Mouse (Mus musculus) forebrain, postnatal 0 days (tissue): ENCODE results near the gene Pigg. TPM values are rescaled to one million over a fixed set of nuclear protein-coding genes. Genes with fewer than 3 reads are reported as not detected.
A peak's percentile ranks its signal among the peaks of the same experiment; 100 is the strongest.

Experiments
- ATAC-seq: fragments of 200-750 bp; cut with Nextera tagmentation; 2 replicates; pipeline ENCODE4 v1.8.0; 2017; ENCODE audit warnings: mild to moderate bottlenecking, moderate library complexity
- DNase-seq: peaks from one replicate; pipeline ENCODE4 v3.0.0-alpha.2; 2015
- H3K27ac ChIP-seq: fragments of 300-500 bp; sonication (generic); 2 replicates; pipeline ENCODE4 v1.5.1; 2014; ENCODE audit warnings: low read depth, mild to moderate bottlenecking, antibody characterized with exemption, low read length, moderate library complexity, mixed read lengths
- H3K27me3 ChIP-seq: fragments of 300-500 bp; sonication (generic); 2 replicates; pipeline ENCODE4 v1.6.1; 2014; ENCODE audit warnings: mild to moderate bottlenecking, low read length, mixed read lengths; ENCODE audit not compliant: insufficient read depth
- H3K36me3 ChIP-seq: fragments of 300-500 bp; sonication (generic); 2 replicates; pipeline ENCODE4 v1.6.1; 2014; ENCODE audit warnings: mild to moderate bottlenecking, moderate library complexity; ENCODE audit not compliant: insufficient read depth
- H3K4me1 ChIP-seq: fragments of 300-500 bp; sonication (generic); 2 replicates; pipeline ENCODE4 v1.6.1; 2014; ENCODE audit warnings: antibody characterized with exemption; ENCODE audit not compliant: insufficient read depth
- H3K4me2 ChIP-seq: fragments of 300-500 bp; sonication (generic); 2 replicates; pipeline ENCODE4 v1.6.1; 2014; ENCODE audit warnings: low read depth, mild to moderate bottlenecking, moderate library complexity
- H3K4me3 ChIP-seq: fragments of 300-500 bp; sonication (generic); 2 replicates; pipeline ENCODE4 v1.5.1; 2014; ENCODE audit warnings: low read depth, low read length, mixed read lengths
- H3K9ac ChIP-seq: fragments of 300-500 bp; sonication (generic); 2 replicates; pipeline ENCODE4 v1.6.1; 2014; ENCODE audit warnings: mild to moderate bottlenecking
- H3K9me3 ChIP-seq: fragments of 300-500 bp; sonication (generic); 2 replicates; pipeline ENCODE4 v1.6.1; 2016; ENCODE audit warnings: low read length
- CTCF ChIP-seq: sonication (generic); IDR thresholded peaks from 2 replicates; pipeline ENCODE4 v1.5.1; 2016; ENCODE audit warnings: antibody characterized with exemption, control low read depth, low read depth
- WGBS: fragments of 180-500 bp; shearing (Covaris S2); extraction: QIAGEN DNeasy Blood & Tissue Kit; methylation state at CpG from one replicate; pipeline ENCODE4 v1.1.7; 2014; 5-methylcytosine and 5-hydroxymethylcytosine counted together
- polyA plus RNA-seq: library from polyadenylated mRNA; unstranded; fragments of >200 nt; fragmentation: Nextera tagmentation; extraction: Ambion mirVana; gene quantifications from 2 replicates; pipeline ENCODE4 v1.2.1, GENCODE M21; 2015
- total RNA-seq: library from RNA; depleted of rRNA; stranded (reverse); fragments of >200 nt; gene quantifications from 2 replicates; pipeline ENCODE4 v1.2.3, GENCODE M21; 2014

Pigg gene
- total and polyA plus RNA-seq, 2 experiments from 2014 or later: 2.2 to 6.6 TPM

- Histone ChIP-seq H3K27ac (peak within 1 kb of the TSS; percentile 62), H3K27me3 (peaks cover 59% of the 10 kb centered on the region), H3K4me1 (peaks cover 10% of the 10 kb centered on the region; the same call in 1 of the 2 replicates), H3K9ac (peak within 1 kb of the TSS; percentile 80), H3K4me3 (peak within 1 kb of the TSS; percentile 71), H3K36me3 (no peaks in the 10 kb centered on the region), H3K4me2 (peak within 1 kb of the TSS; percentile 91), H3K9me3 (no peaks in the 10 kb centered on the region)
- peak; percentile 19 for DNase-seq
- 0 out of 2 replicates have a peak, but pooled peaks have one; percentile 8 for ATAC-seq
- 3% methylated on average over 10 of the region's 36 CpGs for WGBS
- TF ChIP-seq CTCF: no peak
Observed at GRCm38 (mm10) chr5:108367871-108368332, 55.5 kb downstream of the Pigg start, which contains the start of gene Gm42517. Gene Gm42517, minus strand, starts transcription at chr5:108367922.

- WGBS: 8% methylated on average over 6 of the region's 6 CpGs
Observed at GRCm38 (mm10) chr5:108368446-108368845, 56.0 kb downstream of the Pigg start.

GRCm38 (mm10) chr5:108368851-108369621 is 56.6 kb downstream of the Pigg start:
- TF ChIP-seq CTCF: no peak
- Histone ChIP-seq H3K9ac (peak overlapping the region; percentile 45), H3K27me3 (peaks cover 59% of the 10 kb centered on the region), H3K27ac (0 out of 2 replicates have a peak overlapping the region, but pooled peaks have one; percentile 42), H3K4me1 (peaks cover 10% of the 10 kb centered on the region; the same call in 1 of the 2 replicates), H3K4me2 (peak overlapping the region; percentile 91), H3K36me3 (no peaks in the 10 kb centered on the region), H3K4me3 (peak overlapping the region; percentile 71), H3K9me3 (no peaks in the 10 kb centered on the region)
- ATAC-seq (peak; percentile 71), DNase-seq (peak; percentile 73)
- 4% methylated on average over 48 of the region's 49 CpGs for WGBS

More at GRCm38 (mm10) chr5:108368446-108368845, 56.0 kb downstream of the Pigg start:
- H3K36me3 ChIP-seq: no peaks in the 10 kb centered on the region
- H3K27me3 ChIP-seq: peaks cover 59% of the 10 kb centered on the region
- ATAC-seq (no peak), DNase-seq (no peak)
- H3K9ac ChIP-seq: peak overlapping the region; percentile 45; the same call in 1 of the 2 replicates
- no peaks in the 10 kb centered on the region for H3K9me3 ChIP-seq
- no peak for TF ChIP-seq CTCF
- no peak overlapping the region for H3K27ac ChIP-seq
- peak overlapping the region; percentile 91 for H3K4me2 ChIP-seq
- peak overlapping the region; percentile 71 for H3K4me3 ChIP-seq
- peaks cover 10% of the 10 kb centered on the region; the same call in 1 of the 2 replicates for H3K4me1 ChIP-seq

- no peak for ATAC-seq
- Histone ChIP-seq H3K36me3 (no peaks in the 10 kb centered on the region), H3K4me2 (no peak overlapping the region), H3K9ac (no peak overlapping the region), H3K9me3 (no peaks in the 10 kb centered on the region), H3K27ac (no peak overlapping the region), H3K4me3 (no peak overlapping the region), H3K4me1 (peaks cover 10% of the 10 kb centered on the region; the same call in 1 of the 2 replicates), H3K27me3 (peaks cover 50% of the 10 kb centered on the region)
- no peak for DNase-seq
- 1% methylated on average over 6 of the region's 6 CpGs for WGBS
- TF ChIP-seq CTCF: no peak
Observed at GRCm38 (mm10) chr5:108369964-108370363, 57.6 kb downstream of the Pigg start.

- Histone ChIP-seq H3K27me3 (peaks cover 30% of the 10 kb centered on the region), H3K36me3 (no peaks in the 10 kb centered on the region), H3K27ac (no peak overlapping the region), H3K4me2 (no peak overlapping the region), H3K9ac (no peak overlapping the region), H3K4me3 (no peak overlapping the region), H3K4me1 (no peaks in the 10 kb centered on the region), H3K9me3 (no peaks in the 10 kb centered on the region)
- WGBS: 67% methylated on average over 5 of the region's 5 CpGs
- ATAC-seq (peak; percentile 48), DNase-seq (no peak)
- no peak for TF ChIP-seq CTCF
Observed at GRCm38 (mm10) chr5:108374079-108374478, 61.7 kb downstream of the Pigg start.

GRCm38 (mm10) chr5:108376059-108376458 is 63.6 kb downstream of the Pigg start:
- H3K4me2 ChIP-seq: no peak overlapping the region
- no peak overlapping the region for H3K4me3 ChIP-seq
- H3K27me3 ChIP-seq: peaks cover 14% of the 10 kb centered on the region
- no peak for DNase-seq
- TF ChIP-seq CTCF: no peak
- 82% methylated on average over 1 of the region's 1 CpGs for WGBS
- no peak overlapping the region for H3K9ac ChIP-seq
- no peak overlapping the region for H3K27ac ChIP-seq
- no peak for ATAC-seq
- H3K9me3 ChIP-seq: no peaks in the 10 kb centered on the region
- no peaks in the 10 kb centered on the region for H3K36me3 ChIP-seq
- no peaks in the 10 kb centered on the region for H3K4me1 ChIP-seq

GRCm38 (mm10) chr5:108378346-108378745 is 65.9 kb downstream of the Pigg start:
- no peak overlapping the region for H3K27ac ChIP-seq
- H3K4me1 ChIP-seq: no peaks in the 10 kb centered on the region
- H3K4me3 ChIP-seq: no peak overlapping the region
- DNase-seq (no peak), ATAC-seq (no peak)
- no peak overlapping the region for H3K9ac ChIP-seq
- no peak overlapping the region for H3K4me2 ChIP-seq
- H3K27me3 ChIP-seq: no peaks in the 10 kb centered on the region
- H3K9me3 ChIP-seq: 0 out of 2 replicates have a peak, but pooled peaks cover 3% of the 10 kb centered on the region
- WGBS: 87% methylated on average over 4 of the region's 4 CpGs
- TF ChIP-seq CTCF: no peak
- H3K36me3 ChIP-seq: no peaks in the 10 kb centered on the region
